Mouse (Mus musculus) heart, adult 2 months (tissue): ENCODE results near the gene Gpm6a.

ENCODE experiments used
- CTCF ChIP-seq: fragments of 200-600 bp; IDR thresholded peaks from 2 replicates; pipeline ENCODE4 v1.8.1; 2022; ENCODE audit warnings: antibody characterized with exemption, mild to moderate bottlenecking, moderate library complexity
- EP300 ChIP-seq: fragments of 200-500 bp; IDR thresholded peaks from 2 replicates; pipeline ENCODE4 v1.6.1; 2011; ENCODE audit warnings: low read depth, low read length, control low read depth; ENCODE audit not compliant: insufficient read depth
- POLR2A ChIP-seq: fragments of 200-500 bp; IDR thresholded peaks from 2 replicates; pipeline ENCODE4 v1.6.1; 2011; ENCODE audit warnings: mild to moderate bottlenecking, low read depth, low read length, control low read depth; ENCODE audit not compliant: insufficient read depth

DNA sequence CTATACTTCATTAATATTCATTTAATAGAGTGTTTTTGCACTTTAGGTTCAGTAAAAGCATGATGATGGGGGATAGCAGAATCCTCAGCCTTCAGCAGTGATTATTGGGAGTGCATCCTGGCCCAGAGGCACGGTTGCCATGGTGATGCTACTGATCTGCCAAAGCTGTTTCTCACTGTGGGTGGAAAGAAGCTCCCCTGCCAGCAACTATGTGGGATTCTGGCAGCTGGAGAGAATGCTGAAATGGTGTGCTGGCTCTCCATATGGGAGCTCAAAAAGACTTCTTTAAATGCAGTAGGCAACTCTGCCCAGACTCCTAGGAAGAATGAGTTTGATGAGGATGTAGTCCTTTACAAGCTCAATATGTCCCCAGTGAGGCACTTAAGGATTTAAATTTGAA, 79.7 kb downstream of the Gpm6a start:
- no peak for TF ChIP-seq CTCF
- TF ChIP-seq POLR2A: no peak
- TF ChIP-seq EP300: no peak
